Comparison of ENCODE assay signal across 14 mouse cellular contexts in genomic region chr3:32905850-32906779, GRCm38 (mm10).
DNase-seq lines count a peak whose midpoint lies in the region; ATAC-seq and TF ChIP-seq lines count a peak whose summit lies in the region.
"Had no signal": no experiment of that assay in that cellular context is flagged by ENCODE, and none has a peak within 500 bp of the region (broad histone marks: within the 10 kb centered on the region; RNA-seq: fewer than 3 reads in every experiment).

No protein-coding gene starts in this region.

- H3K27me3 ChIP-seq in heart, embryonic 15.5 days, result no peaks in the 10 kb centered on the region
- no peaks in the 10 kb centered on the region for H3K27me3 ChIP-seq in midbrain, embryonic 10.5 days (ENCODE audit: low read depth, poor library complexity, severe bottlenecking)
- no peaks in the 10 kb centered on the region for H3K27me3 ChIP-seq in midbrain, postnatal 0 days (ENCODE audit: insufficient read depth, low read length)
- H3K27me3 ChIP-seq in forebrain, postnatal 0 days (ENCODE audit: insufficient read depth, low read length), result no peaks in the 10 kb centered on the region
- H3K27me3 ChIP-seq: hindbrain, embryonic 15.5 days; limb, embryonic 12.5 days had no signal

- TF ChIP-seq POLR2A in brain, embryonic 14.5 days (IDR thresholded peaks at IDR 0.05; ENCODE audit: borderline replicate concordance, extremely low read depth, insufficient read depth, insufficient read length, poor library complexity, severe bottlenecking), result no peak

- H3K4me2 ChIP-seq in heart, embryonic 15.5 days, result no peak overlapping the region
- no peak overlapping the region for H3K4me2 ChIP-seq in midbrain, postnatal 0 days (ENCODE audit: low read depth, low read length, poor library complexity, severe bottlenecking)
- H3K4me2 ChIP-seq in forebrain, postnatal 0 days (ENCODE audit: low read depth), result no peak overlapping the region
- H3K4me2 ChIP-seq: hindbrain, embryonic 15.5 days; limb, embryonic 12.5 days had no signal

- no peak for ATAC-seq in heart, embryonic 15.5 days (replicated peaks; ENCODE audit: insufficient number of reproducible peaks, insufficient read depth, low FRiP score, low read depth)
- ATAC-seq in midbrain, postnatal 0 days (ENCODE audit: low FRiP score), result no peak
- ATAC-seq in forebrain, postnatal 0 days, result peak; percentile 73

- H3K9me3 ChIP-seq in heart, embryonic 15.5 days (replicated peaks), result no peaks in the 10 kb centered on the region
- H3K9me3 ChIP-seq in midbrain, embryonic 10.5 days (replicated peaks), result no peaks in the 10 kb centered on the region
- H3K9me3 ChIP-seq in midbrain, postnatal 0 days (ENCODE audit: low read length), result no peaks in the 10 kb centered on the region
- no peaks in the 10 kb centered on the region for H3K9me3 ChIP-seq in forebrain, postnatal 0 days (ENCODE audit: low read length)
- H3K9me3 ChIP-seq: hindbrain, embryonic 15.5 days; limb, embryonic 12.5 days had no signal

- H3K36me3 ChIP-seq in heart, embryonic 15.5 days, result peaks cover 9% of the 10 kb centered on the region
- peaks cover 18% of the 10 kb centered on the region for H3K36me3 ChIP-seq in midbrain, embryonic 10.5 days
- H3K36me3 ChIP-seq in midbrain, postnatal 0 days (ENCODE audit: insufficient read depth, low read length), result peaks cover under 1% of the 10 kb centered on the region; the same call in 1 of the 2 replicates
- H3K36me3 ChIP-seq in forebrain, postnatal 0 days (ENCODE audit: insufficient read depth), result no peaks in the 10 kb centered on the region

- H3K4me1 ChIP-seq in heart, embryonic 15.5 days (replicated peaks), result peaks cover 38% of the 10 kb centered on the region
- H3K4me1 ChIP-seq in midbrain, embryonic 10.5 days, result peaks cover 29% of the 10 kb centered on the region
- no peaks in the 10 kb centered on the region for H3K4me1 ChIP-seq in midbrain, postnatal 0 days (ENCODE audit: insufficient read depth, low read length)
- H3K4me1 ChIP-seq in forebrain, postnatal 0 days (ENCODE audit: insufficient read depth), result no peaks in the 10 kb centered on the region
- H3K4me1 ChIP-seq: hindbrain, embryonic 15.5 days had no signal

- no peak for TF ChIP-seq CTCF in midbrain, postnatal 0 days (IDR thresholded peaks at IDR 0.05)
- TF ChIP-seq CTCF in brain, embryonic 14.5 days (IDR thresholded peaks at IDR 0.05; ENCODE audit: borderline replicate concordance, extremely low read depth, insufficient read depth, insufficient read length), result no peak
- no peak for TF ChIP-seq CTCF in forebrain, postnatal 0 days (IDR thresholded peaks at IDR 0.05; ENCODE audit: low read depth)

- no peak overlapping the region for H3K9ac ChIP-seq in heart, embryonic 15.5 days
- H3K9ac ChIP-seq in midbrain, postnatal 0 days (replicated peaks; ENCODE audit: low read length, poor library complexity, severe bottlenecking), result no peak overlapping the region
- H3K9ac ChIP-seq in forebrain, postnatal 0 days, result no peak overlapping the region
- H3K9ac ChIP-seq: hindbrain, embryonic 15.5 days; limb, embryonic 12.5 days had no signal

- peak overlapping the region; percentile 39 for H3K27ac ChIP-seq in heart, embryonic 15.5 days
- H3K27ac ChIP-seq in midbrain, embryonic 10.5 days (replicated peaks), result 0 out of 2 replicates have a peak overlapping the region, but pooled peaks have one; percentile 28
- no peak overlapping the region for H3K27ac ChIP-seq in midbrain, postnatal 0 days (ENCODE audit: low read depth, low read length)
- no peak overlapping the region for H3K27ac ChIP-seq in forebrain, postnatal 0 days (ENCODE audit: low read depth, low read length)
- H3K27ac ChIP-seq: hindbrain, embryonic 15.5 days; kidney, postnatal 0 days; limb, embryonic 12.5 days had no signal

- no peak for DNase-seq in heart, adult 8-10 months (ENCODE audit: low spot score)
- DNase-seq in midbrain, embryonic 10.5 days (ENCODE audit: low spot score), result no peak
- DNase-seq in midbrain, postnatal 0 days (ENCODE audit: low spot score), result no peak
- peak; percentile 82 for DNase-seq in brain, embryonic 14.5 days (ENCODE audit: low read depth)
- DNase-seq in forebrain, postnatal 0 days, result peak; percentile 16
- DNase-seq in cerebellum, adult 9-10 months, result no peak
- DNase-seq: cerebellum, adult 9-11 months; gastrocnemius, postnatal 25 days; layer of hippocampus, postnatal 36 days; lung, adult 18-20 months had no signal

- no peak overlapping the region for H3K4me3 ChIP-seq in heart, embryonic 15.5 days
- H3K4me3 ChIP-seq in midbrain, embryonic 10.5 days, result no peak overlapping the region
- no peak overlapping the region for H3K4me3 ChIP-seq in midbrain, postnatal 0 days (ENCODE audit: low read depth, low read length)
- H3K4me3 ChIP-seq in forebrain, postnatal 0 days (ENCODE audit: low read depth, low read length), result no peak overlapping the region
- H3K4me3 ChIP-seq: hindbrain, embryonic 15.5 days; limb, embryonic 12.5 days had no signal

- 60% methylated on average over 8 of the region's 8 CpGs for WGBS in heart, embryonic 15.5 days
- 70% methylated on average over 8 of the region's 8 CpGs for WGBS in midbrain, embryonic 10.5 days
- WGBS in midbrain, postnatal 0 days, result 53% methylated on average over 8 of the region's 8 CpGs
- 17% methylated on average over 8 of the region's 8 CpGs for whole genome bisulfite sequencing in forebrain, postnatal 0 days

Comparison
In these comparisons a context has a peak if more than half of its experiments do, and no peak if none do; other contexts are left out.
1. H3K27ac ChIP-seq: peak in heart, embryonic 15.5 days (single experiment) and midbrain, embryonic 10.5 days (single experiment); none in midbrain, postnatal 0 days (single experiment) and forebrain, postnatal 0 days (single experiment).
2. DNase-seq: peak in brain, embryonic 14.5 days (single experiment) and forebrain, postnatal 0 days (single experiment); none in heart, adult 8-10 months (single experiment), midbrain, embryonic 10.5 days (single experiment), midbrain, postnatal 0 days (single experiment) and cerebellum, adult 9-10 months (single experiment).